Mouse (Mus musculus) embryonic facial prominence, embryonic 15.5 days (tissue): ENCODE results near the gene Snd1. TPM values are rescaled to one million over a fixed set of nuclear protein-coding genes. Genes with fewer than 3 reads are reported as not detected.

Source experiments
- ATAC-seq: fragments of 200-750 bp; cut with Nextera tagmentation; 2 replicates; pipeline ENCODE4 v1.8.0; 2017; ENCODE audit warnings: low read depth, moderate TSS enrichment; ENCODE audit not compliant: insufficient number of reproducible peaks, low FRiP score, low TSS enrichment
- H3K27ac ChIP-seq: fragments of 300-500 bp; sonication (generic); replicated peaks from 2 replicates; pipeline ENCODE4 v1.5.1; 2015; ENCODE audit warnings: mild to moderate bottlenecking, inconsistent platforms
- H3K27me3 ChIP-seq: fragments of 300-500 bp; sonication (generic); 2 replicates; pipeline ENCODE4 v1.6.1; 2015; ENCODE audit warnings: inconsistent platforms
- H3K36me3 ChIP-seq: fragments of 300-500 bp; sonication (generic); 2 replicates; pipeline ENCODE4 v1.6.1; 2015; ENCODE audit warnings: mild to moderate bottlenecking, inconsistent platforms
- H3K4me1 ChIP-seq: fragments of 300-500 bp; sonication (generic); 2 replicates; pipeline ENCODE4 v1.6.1; 2015; ENCODE audit warnings: inconsistent platforms
- H3K4me2 ChIP-seq: fragments of 300-500 bp; sonication (generic); replicated peaks from 2 replicates; pipeline ENCODE4 v1.6.1; 2015; ENCODE audit warnings: mild to moderate bottlenecking, inconsistent platforms
- H3K4me3 ChIP-seq: fragments of 300-500 bp; sonication (generic); replicated peaks from 2 replicates; pipeline ENCODE4 v1.5.1; 2015; ENCODE audit warnings: mild to moderate bottlenecking, inconsistent platforms
- H3K9ac ChIP-seq: fragments of 300-500 bp; sonication (generic); 2 replicates; pipeline ENCODE4 v1.6.1; 2015; ENCODE audit warnings: inconsistent platforms
- H3K9me3 ChIP-seq: fragments of 300-500 bp; sonication (generic); replicated peaks from 2 replicates; pipeline ENCODE4 v1.6.1; 2016; ENCODE audit warnings: inconsistent platforms
- WGBS: fragments of 180-500 bp; shearing (Covaris S2); methylation state at CpG from one replicate; pipeline ENCODE4 v1.1.7; 2015; 5-methylcytosine and 5-hydroxymethylcytosine counted together
- polyA plus RNA-seq: library from polyadenylated mRNA; unstranded; fragments of >200 nt; fragmentation: Nextera tagmentation; extraction: Ambion mirVana; gene quantifications from 2 replicates; pipeline ENCODE4 v1.2.1, GENCODE M21; 2015

Snd1 gene
- polyA plus RNA-seq, 1 experiment from 2014 or later, result 112 TPM

DNA sequence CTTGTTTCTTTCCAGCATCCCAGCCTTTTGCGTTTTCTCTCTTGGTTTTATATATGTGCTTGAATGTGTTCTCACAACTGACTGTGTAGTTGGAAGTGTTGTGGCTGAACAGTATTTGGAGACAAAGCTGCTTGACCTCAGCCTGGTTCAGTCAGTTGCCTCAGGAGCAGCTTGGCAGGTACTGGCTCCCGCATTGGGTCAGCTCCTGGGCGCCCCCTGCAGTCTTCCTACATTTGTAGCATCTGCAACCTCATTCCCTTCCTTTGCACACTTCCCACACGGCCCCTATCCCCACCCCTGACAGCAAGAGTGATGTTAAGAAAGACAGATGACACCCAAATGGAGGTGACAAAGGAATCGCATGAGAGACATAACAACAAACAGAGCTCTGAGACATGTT lies 14.4 kb upstream of the Snd1 start:
- Histone ChIP-seq H3K4me2 (no peak overlapping the region), H3K4me3 (no peak overlapping the region), H3K36me3 (no peaks in the 10 kb centered on the region), H3K27ac (no peak overlapping the region), H3K4me1 (no peaks in the 10 kb centered on the region), H3K9me3 (no peaks in the 10 kb centered on the region), H3K27me3 (no peaks in the 10 kb centered on the region), H3K9ac (no peak overlapping the region)
- ATAC-seq, result no peak
- WGBS, result 9% methylated on average over 5 of the region's 5 CpGs

DNA sequence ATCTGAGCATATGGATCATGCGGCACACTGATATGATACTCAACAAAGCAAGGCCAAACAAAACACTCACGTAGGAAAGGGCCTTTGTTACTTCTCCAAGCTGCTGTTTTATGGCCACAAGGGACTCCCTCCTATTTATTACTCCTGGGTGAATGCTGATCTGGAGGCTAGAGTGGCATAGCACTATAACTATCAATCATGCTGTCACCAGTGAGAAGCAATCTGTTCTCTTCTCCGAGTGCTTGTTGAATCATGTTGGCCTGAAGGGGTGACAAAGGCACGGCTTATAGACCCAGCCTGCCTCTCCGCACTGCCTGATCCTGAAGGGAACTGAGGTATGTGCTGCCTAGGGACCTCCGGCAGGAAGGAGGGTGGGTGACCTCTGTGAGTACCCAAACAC lies 10.3 kb upstream of the Snd1 start:
- WGBS, result 52% methylated on average over 6 of the region's 6 CpGs
- no peaks in the 10 kb centered on the region for H3K4me1 ChIP-seq
- H3K9me3 ChIP-seq, result no peaks in the 10 kb centered on the region
- no peaks in the 10 kb centered on the region for H3K36me3 ChIP-seq
- no peak overlapping the region for H3K4me3 ChIP-seq
- H3K27ac ChIP-seq, result no peak overlapping the region
- no peak overlapping the region for H3K4me2 ChIP-seq
- H3K27me3 ChIP-seq, result no peaks in the 10 kb centered on the region
- no peak for ATAC-seq
- H3K9ac ChIP-seq, result no peak overlapping the region

DNA sequence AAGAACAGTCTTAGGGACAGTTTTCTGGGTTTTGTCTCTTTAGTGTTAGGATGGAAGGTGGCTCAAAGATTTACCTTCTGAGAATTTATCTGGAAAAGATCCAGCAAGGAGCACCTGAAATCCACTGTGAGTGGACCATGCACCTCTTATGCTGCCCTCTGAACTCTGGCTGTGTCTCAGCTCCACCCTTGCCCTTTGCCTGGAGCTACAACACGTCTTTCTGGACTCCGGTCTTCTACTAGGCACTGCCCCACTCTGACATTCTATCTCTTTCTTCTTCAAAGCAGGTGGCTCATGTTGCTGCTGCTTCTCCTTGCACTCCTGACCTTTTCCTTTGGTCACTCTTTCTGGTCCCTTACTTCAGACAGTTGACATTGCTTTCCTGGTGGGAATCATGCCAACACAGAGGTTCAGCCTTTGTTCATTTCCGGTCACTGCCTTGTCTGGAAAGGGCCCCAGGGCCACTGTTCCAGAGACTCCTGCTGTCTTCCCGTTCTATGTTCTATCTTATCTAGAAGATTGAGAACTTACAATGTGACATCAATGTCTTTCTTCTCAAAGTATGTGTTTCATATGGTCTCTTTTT lies 4.8 kb upstream of the Snd1 start:
- H3K36me3 ChIP-seq, result no peaks in the 10 kb centered on the region
- no peak overlapping the region for H3K4me2 ChIP-seq
- no peak overlapping the region for H3K4me3 ChIP-seq
- H3K9ac ChIP-seq, result no peak overlapping the region
- ATAC-seq, result no peak
- WGBS, result 56% methylated on average over 4 of the region's 4 CpGs
- H3K27ac ChIP-seq, result no peak overlapping the region
- no peaks in the 10 kb centered on the region for H3K27me3 ChIP-seq
- H3K4me1 ChIP-seq, result no peaks in the 10 kb centered on the region
- H3K9me3 ChIP-seq, result no peaks in the 10 kb centered on the region

DNA sequence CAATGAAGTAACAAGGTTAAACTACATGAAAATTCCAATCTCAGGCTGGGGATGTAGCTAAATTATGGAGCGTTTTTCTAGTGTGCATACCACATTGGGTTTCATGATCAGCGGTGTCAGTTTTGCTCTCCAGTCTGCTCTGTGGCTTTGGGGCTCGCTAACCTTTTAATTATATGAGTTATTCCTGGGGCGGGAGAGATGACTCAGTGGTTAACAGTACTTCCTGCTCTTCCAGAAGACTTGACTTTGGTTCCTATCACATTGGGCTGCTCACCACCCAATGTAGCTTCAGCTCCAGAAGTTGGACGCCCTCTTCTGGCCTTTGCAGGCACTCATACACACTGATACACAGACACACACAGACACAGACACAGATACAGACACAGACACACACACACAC lies 4.3 kb upstream of the Snd1 start:
- H3K27me3 ChIP-seq, result no peaks in the 10 kb centered on the region
- no peak overlapping the region for H3K4me3 ChIP-seq
- H3K27ac ChIP-seq, result no peak overlapping the region
- H3K9me3 ChIP-seq, result no peaks in the 10 kb centered on the region
- H3K36me3 ChIP-seq, result no peaks in the 10 kb centered on the region
- H3K4me1 ChIP-seq, result no peaks in the 10 kb centered on the region
- no peak overlapping the region for H3K4me2 ChIP-seq
- H3K9ac ChIP-seq, result no peak overlapping the region
- ATAC-seq, result no peak
- WGBS, result 76% methylated on average over 5 of the region's 5 CpGs

DNA sequence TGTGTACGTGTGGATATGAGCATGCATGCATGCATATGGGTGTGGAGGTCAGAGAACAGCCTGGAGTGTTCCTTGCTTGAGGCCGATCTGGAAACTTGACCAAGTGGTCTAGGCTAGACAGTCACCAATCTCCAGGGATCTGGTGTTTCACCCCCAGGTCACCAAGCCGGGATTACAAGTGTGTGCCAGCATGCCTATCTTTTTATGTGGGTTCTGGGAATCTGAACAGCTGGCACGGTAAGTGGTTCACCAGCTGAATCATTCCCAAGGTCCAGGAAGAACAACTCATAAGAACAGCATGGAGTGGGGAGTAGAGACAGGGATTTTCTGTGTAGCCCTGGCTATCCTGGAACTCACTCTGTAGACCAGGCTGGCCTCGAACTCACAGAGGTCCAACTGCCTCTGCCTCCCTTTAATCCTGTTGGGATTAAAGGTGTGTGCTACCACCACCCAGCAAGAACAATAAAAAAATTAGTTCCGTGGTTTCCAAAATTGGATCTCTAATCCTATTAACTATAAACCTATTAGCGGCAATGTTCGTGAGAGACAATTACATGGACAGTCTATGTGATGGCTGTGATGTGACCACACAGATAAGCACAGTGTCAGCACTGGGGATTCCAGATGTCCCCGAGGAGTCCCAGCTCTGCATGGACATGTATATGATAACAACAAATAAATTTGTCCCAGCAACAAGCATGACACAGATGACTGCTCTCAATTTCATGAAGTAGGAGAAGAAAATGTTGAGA lies 3.5 kb upstream of the Snd1 start:
- Histone ChIP-seq H3K27me3 (no peaks in the 10 kb centered on the region), H3K4me1 (no peaks in the 10 kb centered on the region), H3K4me3 (no peak overlapping the region), H3K27ac (no peak overlapping the region), H3K9me3 (no peaks in the 10 kb centered on the region), H3K9ac (no peak overlapping the region), H3K4me2 (no peak overlapping the region), H3K36me3 (no peaks in the 10 kb centered on the region)
- 78% methylated on average over 9 of the region's 9 CpGs for WGBS
- ATAC-seq, result no peak

DNA sequence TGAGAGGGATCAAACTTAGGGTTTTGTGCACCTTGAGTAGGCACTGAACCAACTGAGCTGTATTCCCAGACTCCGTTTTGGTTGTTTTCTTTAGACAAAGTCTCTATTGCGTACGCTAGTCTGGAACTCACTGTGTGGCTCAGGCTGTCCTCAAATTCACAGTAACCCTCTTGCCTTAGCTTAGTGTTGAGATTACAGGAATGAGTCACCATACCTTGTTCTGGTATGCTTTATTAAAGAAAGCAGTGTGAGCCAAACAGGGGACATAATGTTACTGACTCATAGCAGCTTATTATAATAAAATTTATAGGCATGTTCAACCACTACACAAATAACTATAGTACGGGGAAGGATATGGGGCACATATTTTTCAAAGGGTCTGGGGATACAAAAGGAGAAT lies 728 bp upstream of the Snd1 start:
- no peak for ATAC-seq
- H3K36me3 ChIP-seq, result no peaks in the 10 kb centered on the region
- no peak overlapping the region for H3K27ac ChIP-seq
- 82% methylated on average over 4 of the region's 4 CpGs for WGBS
- H3K4me1 ChIP-seq, result peaks cover 2% of the 10 kb centered on the region; the same call in 1 of the 2 replicates
- no peaks in the 10 kb centered on the region for H3K27me3 ChIP-seq
- H3K9me3 ChIP-seq, result no peaks in the 10 kb centered on the region
- no peak overlapping the region for H3K9ac ChIP-seq
- no peak overlapping the region for H3K4me2 ChIP-seq
- H3K4me3 ChIP-seq, result no peak overlapping the region

DNA sequence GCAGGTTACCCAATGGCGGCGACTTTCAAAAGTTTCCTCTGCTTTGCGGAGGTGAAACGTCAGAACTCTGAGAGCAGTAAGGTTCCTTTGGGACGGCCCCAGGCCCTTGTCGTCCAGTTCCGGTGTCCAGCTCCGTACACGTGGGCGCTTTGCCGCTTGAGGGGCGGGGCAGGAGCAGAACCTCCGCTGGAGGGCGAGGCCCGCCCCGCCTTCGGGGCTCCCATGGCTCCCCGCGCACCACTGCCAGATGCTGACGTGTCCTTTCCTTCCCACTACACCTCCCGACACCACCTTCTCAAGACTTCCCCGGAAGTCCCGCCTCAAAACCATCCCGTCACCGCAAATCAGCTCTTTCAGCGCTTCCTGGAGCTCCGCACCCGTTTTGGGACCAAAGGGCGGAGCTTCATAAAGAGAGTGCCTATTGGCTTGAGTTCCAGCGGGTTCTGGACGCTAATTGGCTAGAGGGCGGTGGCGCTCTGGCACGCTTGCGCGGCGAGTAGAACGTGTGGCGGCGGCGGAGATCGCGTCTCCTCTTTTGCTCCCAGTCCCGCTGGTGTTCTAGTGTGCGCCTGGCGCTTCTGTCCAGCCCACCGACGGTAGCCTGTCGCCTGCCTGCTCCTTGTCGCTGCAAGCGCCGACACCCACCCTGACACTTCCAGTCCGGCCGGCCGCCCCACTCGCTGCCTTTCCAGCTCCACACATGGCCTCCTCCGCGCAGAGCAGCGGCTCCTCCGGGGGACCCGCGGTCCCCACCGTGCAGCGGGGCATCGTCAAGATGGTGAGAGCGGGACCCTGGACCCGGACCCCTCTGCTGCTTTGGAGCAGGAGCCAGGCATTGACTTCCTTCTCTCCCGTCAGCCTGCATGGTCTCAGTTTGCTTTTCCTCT lies 5.2 kb downstream of the Snd1 start:
- ATAC-seq, result peak; percentile 99

DNA sequence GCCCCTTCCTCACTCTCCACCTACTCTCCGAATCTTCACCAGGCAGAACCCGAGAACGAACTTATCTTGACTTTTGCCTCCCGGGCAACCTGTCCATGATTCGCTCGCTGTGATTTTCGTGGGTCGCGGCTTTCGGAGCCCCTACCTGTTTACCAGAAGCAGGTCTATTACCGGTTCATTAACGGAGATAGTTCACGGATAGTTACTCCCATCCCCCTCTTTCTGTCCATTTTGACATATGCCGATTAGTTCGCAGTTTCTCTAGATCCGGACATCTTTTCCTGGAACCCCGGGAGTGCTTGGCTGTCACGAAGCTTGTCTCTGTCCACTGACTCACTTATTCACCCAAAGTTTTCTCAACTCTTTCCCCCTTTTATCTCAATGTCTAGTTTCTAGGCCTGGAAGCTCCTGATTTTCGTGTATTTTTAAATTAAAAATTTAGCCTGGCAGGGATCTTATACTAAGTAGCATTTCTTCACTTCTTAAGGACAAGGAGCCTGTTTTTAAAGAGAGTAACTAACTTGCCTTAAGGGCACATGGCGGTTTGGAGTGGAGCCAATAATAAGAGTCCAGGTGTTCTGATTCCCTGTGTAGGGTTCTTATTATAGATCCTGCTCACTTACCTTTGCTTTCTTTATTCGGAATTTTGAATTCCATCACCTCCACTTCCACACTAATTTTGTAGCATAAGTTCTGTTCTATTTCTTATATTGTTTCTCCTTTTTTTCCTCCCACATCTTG lies 6.0 kb downstream of the Snd1 start:
- peaks cover 45% of the 10 kb centered on the region for H3K4me1 ChIP-seq

More for the DNA sequence above, 5.2 kb downstream of the Snd1 start:
- peak overlapping the region; percentile 77 for H3K9ac ChIP-seq
- peak overlapping the region; percentile 70 for H3K4me2 ChIP-seq
- H3K27me3 ChIP-seq, result no peaks in the 10 kb centered on the region
- H3K9me3 ChIP-seq, result no peaks in the 10 kb centered on the region
- peak overlapping the region; percentile 85 for H3K27ac ChIP-seq
- under 1% methylated on average over 68 of the region's 68 CpGs for WGBS
- H3K36me3 ChIP-seq, result no peaks in the 10 kb centered on the region
- H3K4me1 ChIP-seq, result peaks cover 40% of the 10 kb centered on the region
- peak overlapping the region; percentile 93 for H3K4me3 ChIP-seq

DNA sequence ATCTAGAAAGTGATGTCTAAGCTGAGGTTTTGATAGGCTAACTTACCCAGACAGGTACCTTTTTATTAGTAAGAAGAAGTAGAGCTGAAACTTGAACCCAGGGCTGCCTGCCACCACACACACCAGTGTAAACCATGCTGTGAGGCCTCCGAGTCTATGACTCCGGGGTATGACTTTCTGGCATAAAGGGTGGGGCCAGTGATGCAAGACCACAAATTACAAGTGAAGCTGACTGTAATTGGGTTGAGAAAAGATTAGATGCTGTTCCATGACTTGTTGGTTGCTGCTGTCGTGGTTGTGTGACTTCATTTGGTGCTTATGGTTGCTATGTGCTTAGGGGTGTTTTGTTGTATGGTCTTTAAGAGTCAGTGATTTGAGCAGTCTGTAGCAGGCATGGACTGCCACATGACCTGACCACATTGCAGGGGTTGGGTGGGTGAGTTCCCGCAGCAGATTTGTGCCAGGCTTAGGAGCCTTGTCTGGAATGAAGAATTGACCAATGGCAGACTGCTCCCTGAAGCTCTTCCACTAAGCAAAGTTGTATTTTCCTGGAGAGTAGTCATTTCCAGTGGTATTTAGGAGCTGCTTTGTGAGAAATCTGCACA lies 7.9 kb downstream of the Snd1 start:
- H3K4me3 ChIP-seq, result no peak overlapping the region
- no peak overlapping the region for H3K4me2 ChIP-seq
- ATAC-seq, result no peak
- 56% methylated on average over 4 of the region's 4 CpGs for WGBS
- H3K36me3 ChIP-seq, result no peaks in the 10 kb centered on the region; the same call in 1 of the 2 replicates
- no peak overlapping the region for H3K27ac ChIP-seq
- H3K4me1 ChIP-seq, result peaks cover 48% of the 10 kb centered on the region
- H3K9me3 ChIP-seq, result no peaks in the 10 kb centered on the region
- H3K9ac ChIP-seq, result no peak overlapping the region
- H3K27me3 ChIP-seq, result no peaks in the 10 kb centered on the region

More for the DNA sequence above, 6.0 kb downstream of the Snd1 start:
- no peak for ATAC-seq
- Histone ChIP-seq H3K4me2 (peak overlapping the region; percentile 70), H3K9ac (peak overlapping the region; percentile 77), H3K36me3 (no peaks in the 10 kb centered on the region), H3K9me3 (no peaks in the 10 kb centered on the region), H3K27ac (peak overlapping the region; percentile 85; the same call in 1 of the 2 replicates), H3K4me3 (peak overlapping the region; percentile 93), H3K27me3 (no peaks in the 10 kb centered on the region)
- WGBS, result 3% methylated on average over 21 of the region's 21 CpGs

DNA sequence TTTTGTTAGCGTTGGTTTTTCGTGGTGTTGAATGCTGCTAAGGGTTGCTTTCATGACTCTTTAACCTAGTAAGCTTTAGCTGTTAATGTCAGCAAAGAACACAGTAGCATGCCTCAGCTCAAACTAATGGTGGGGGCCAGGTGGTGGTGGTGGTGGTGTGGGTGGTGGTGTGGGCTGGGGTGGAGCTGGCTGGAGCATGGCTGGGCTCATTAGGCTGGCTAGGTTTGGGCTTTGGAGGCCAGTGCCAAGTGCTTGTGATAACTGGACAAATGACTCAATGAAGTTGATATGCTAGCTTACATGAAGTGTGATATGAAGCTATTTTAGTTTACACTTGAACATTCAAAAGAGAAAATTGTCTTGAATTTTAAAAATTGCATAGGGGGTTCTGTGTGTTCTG lies 11.1 kb downstream of the Snd1 start:
- Histone ChIP-seq H3K9me3 (no peaks in the 10 kb centered on the region), H3K27me3 (no peaks in the 10 kb centered on the region), H3K9ac (no peak overlapping the region), H3K4me3 (no peak overlapping the region), H3K4me2 (no peak overlapping the region), H3K36me3 (peaks cover 10% of the 10 kb centered on the region; the same call in 1 of the 2 replicates), H3K27ac (no peak overlapping the region), H3K4me1 (peaks cover 42% of the 10 kb centered on the region)
- 82% methylated on average over 2 of the region's 2 CpGs for WGBS
- no peak for ATAC-seq
